Mouse (Mus musculus) colon, adult 2 months (tissue): ENCODE results near the gene Tas2r108. TPM values are rescaled to one million over a fixed set of nuclear protein-coding genes. Genes with fewer than 3 reads are reported as not detected.

Experiments
- polyA plus RNA-seq: library from polyadenylated mRNA; depleted of rRNA; stranded (reverse); fragments of >200 nt; gene quantifications from 2 replicates; pipeline ENCODE4 v1.2.3, GENCODE M21; 2012; rRNA removed

Tas2r108 gene
- polyA plus RNA-seq: not detected in 2 replicates

DNA sequence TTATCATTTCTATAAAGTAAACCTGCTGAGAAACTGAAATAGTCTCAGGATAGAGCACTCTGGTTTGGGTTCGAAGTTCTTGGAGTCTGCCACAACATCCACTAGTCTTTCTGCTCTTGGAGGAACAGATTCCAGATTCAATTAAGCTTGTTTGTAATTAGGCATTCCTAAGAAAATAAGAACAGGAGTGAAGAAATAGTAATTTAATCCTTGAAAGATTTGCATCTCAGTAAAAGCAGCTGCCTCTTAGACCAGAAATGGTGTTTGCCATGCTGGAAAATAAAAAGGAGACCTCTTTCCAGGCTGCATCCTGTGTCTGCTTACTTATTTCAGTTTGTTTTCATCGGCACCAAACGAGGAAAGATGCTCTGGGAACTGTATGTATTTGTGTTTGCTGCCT lies at the start of gene Tas2r108:
Tas2r108 (plus strand) TSS at position 301 of the 400 bp plus-strand sequence.

DNA sequence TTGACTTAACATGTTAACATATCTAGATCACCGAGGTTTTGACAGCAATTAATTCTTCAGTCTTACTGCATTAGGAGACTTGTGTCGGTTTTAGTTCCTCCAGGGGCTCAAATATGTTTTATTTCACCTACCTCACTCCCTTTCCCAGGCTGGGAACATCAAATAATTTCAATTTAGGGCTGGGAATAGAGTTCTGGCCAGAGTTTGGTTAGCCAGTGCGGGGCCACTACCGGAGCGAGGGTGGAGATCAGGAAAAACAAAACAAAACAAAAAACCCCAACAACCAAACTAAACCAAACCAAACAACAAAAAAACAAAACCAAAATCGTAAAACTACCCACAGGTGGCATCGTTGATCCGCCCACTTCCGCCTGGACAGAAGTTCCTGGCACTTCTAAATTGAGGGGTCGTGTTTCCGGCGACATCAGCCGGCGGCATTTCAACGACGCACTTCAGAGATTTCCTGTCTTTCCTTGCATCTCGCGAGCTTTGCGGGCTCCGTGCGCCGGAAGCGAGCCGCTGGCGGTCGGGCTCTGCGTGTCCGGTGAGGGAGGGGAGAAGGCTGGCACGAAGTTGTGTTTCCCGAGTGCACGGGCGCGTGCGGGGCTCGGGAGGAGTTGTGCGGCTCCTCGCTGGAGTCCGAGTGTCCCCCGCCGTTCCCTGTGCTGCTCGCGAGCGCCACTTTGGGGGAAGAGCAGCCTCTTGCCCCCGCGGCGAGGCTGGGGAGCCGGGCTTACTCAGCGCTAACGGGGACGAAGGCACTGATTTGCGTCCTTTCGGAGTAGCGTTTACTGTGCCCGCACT lies 22.2 kb upstream of the Tas2r108 start, which contains the start of gene Ssbp1:
Ssbp1 (plus strand) TSS at position 437 of the 804 bp plus-strand sequence.

DNA sequence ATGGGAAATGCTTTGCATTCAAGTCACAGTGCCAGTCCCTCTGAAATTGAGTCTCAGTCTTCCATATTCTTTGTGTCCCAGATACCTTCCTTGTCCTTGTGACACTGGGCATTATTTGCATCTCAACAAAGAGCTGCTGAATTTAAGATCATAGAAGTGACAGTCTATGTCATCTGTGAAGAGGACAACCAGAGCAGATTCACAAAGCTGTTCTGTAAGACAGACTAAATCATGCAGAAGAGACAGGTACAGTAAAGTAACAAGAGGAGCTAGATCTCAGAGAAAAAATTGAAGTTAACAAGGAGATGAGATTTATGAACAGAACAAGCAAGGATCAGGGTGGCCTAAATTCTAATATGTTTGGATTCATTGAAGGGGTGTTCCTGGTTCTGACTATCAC lies 2.4 kb upstream of the Tas2r108 start, which contains the start of gene Tas2r137:
Tas2r137 (plus strand) TSS at position 301 of the 400 bp plus-strand sequence.

DNA sequence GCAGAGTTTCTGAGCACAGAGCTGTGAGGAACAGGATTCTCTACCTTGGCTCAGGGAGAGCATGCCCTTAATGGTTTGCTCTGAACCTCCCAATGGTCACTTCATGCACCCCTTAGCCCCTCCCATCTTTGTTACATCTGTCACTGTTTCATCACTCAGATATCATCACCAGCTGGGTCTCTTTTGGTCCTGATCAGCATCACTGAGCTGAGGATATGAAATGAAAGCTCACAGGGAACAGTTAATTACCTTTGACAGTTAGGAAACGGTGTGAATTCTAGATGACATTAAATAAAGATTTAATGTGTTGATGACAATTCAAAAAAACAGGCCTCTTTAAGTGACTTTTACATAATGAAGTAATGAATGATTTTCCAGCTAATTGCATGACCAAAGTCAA lies 26.1 kb downstream of the Tas2r108 start, which contains the start of gene Prss37:
Prss37 (minus strand) TSS at position 101 of the 400 bp plus-strand sequence.

Other genes with a start within 250 kb of the Tas2r108 start
- 5.0 and 5.2 TPM in 2 replicates for gene Agk, start 168.4 kb upstream of the Tas2r108 start, polyA plus RNA-seq
- gene E330009J07Rik, start 57.4 kb upstream of the Tas2r108 start, polyA plus RNA-seq: 8.6 and 9.7 TPM in 2 replicates
- not detected in 2 replicates for gene Wee2, start 54.4 kb upstream of the Tas2r108 start, polyA plus RNA-seq
- gene Ssbp1, start 22.2 kb upstream of the Tas2r108 start, polyA plus RNA-seq: 5.5 and 7.2 TPM in 2 replicates
- not detected in 2 replicates for gene Tas2r137, start 2.3 kb upstream of the Tas2r108 start, polyA plus RNA-seq
- not detected in 2 replicates for gene Prss37, start 26.0 kb downstream of the Tas2r108 start, polyA plus RNA-seq
- not detected in 2 replicates for gene Olfr461, start 61.5 kb downstream of the Tas2r108 start, polyA plus RNA-seq
- not detected in 2 replicates for gene Olfr460, start 76.0 kb downstream of the Tas2r108 start, polyA plus RNA-seq
- gene Clec5a, start 92.3 kb downstream of the Tas2r108 start, polyA plus RNA-seq: 0.28 TPM in 1 of 2 replicates, not detected in the other
- not detected in 2 replicates for gene Tas2r138, start 119.8 kb downstream of the Tas2r108 start, polyA plus RNA-seq
- gene Mgam, start 135.3 kb downstream of the Tas2r108 start, polyA plus RNA-seq: 36.4 and 41.1 TPM in 2 replicates